Mouse (Mus musculus): Measurements from ENCODE around the gene Irgm2.
A peak's percentile ranks its signal among the peaks of the same experiment; 100 is the strongest.
"Not testable (repeated sequence)": the region's sequence is repeated elsewhere in the genome, so short reads cannot be mapped to it uniquely, and the experiment has no call there.

Irgm2 gene

DNA sequence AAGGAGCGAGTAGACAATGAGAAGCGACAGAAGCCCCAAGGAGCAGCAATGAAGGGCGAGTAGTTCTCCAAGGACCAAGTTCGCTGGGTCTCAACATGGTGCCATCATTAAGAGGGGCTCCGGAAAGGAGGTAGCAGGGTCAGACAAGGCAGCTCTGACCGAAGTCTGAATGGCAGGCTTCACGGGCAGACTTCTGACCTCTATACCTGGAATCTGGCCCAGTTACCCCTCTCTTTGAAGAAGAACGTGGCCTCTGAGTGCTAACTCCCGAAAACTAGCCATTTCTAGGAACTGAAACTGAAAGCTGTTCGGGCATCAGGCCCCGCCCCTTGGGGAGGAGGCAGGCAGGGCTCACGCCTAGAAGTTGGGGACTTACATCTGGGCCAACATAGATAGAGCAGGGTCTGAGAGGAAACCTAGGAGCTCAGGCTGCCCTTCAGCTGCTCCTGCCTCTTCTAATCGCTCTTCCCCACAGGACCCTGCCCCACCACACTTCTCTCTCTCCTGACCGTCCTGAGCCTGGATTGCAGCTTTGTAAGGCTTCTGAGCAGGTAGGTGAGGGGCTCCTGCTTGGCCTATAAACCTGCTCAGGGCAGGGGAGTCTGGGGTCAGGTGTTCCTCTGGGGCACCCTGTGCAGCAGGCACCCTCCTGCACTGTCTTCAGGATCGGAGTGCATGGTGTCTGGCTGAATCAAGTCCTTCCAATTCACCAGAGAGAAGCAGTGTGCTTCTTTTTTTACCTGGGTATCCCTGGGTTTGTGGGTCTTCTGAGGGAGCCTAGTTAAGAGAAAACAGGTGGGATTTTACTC lies at the start of gene Irgm2, which contains the start of gene Igtp:
Gene Irgm2 (plus strand): TSS at position 390 of the 809 bp plus-strand sequence.
Gene Igtp (plus strand): TSS at position 328 of the 809 bp plus-strand sequence.
- DNase-seq, result peak; percentile 67

DNA sequence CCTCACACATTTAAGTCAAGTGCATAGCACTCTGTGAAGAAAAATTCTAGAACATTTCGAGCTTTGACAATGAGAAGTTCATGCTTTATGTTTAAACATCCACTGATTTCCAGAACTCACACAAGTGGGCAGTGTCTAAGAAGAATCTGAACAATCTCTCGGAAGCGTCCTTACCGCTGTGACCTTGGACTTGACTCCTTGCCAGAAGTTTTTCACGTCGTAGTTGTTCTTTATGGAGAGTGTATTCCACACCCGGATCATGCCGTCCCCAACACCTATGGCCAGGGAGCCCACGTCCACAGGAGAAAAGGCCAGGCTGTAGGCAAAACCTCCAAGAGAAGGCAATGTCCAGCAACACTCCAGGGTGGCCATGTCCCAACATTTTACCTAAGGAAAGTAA lies 44.0 kb upstream of the Irgm2 start:
- DNase-seq, result no peak

DNA sequence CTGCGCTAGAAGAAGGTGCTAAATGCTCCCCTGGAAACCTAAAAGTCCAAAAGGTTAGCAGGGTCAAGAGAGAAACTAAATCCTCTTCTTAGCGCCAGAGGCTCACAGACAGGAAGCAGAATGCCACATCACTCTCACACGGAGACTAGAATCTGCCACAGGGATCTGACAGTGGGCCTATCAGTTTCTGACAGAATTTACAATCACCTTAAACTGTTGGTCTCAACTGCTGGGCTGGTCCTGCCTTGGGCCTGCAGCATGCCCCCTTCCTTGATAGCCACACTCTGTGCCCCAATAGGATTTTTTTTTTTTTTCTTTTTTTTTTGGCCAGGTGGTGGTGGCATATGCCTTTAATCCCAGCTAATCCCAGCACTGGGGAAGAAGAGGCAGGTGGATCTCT lies 42.5 kb upstream of the Irgm2 start:
- DNase-seq, result no peak

DNA sequence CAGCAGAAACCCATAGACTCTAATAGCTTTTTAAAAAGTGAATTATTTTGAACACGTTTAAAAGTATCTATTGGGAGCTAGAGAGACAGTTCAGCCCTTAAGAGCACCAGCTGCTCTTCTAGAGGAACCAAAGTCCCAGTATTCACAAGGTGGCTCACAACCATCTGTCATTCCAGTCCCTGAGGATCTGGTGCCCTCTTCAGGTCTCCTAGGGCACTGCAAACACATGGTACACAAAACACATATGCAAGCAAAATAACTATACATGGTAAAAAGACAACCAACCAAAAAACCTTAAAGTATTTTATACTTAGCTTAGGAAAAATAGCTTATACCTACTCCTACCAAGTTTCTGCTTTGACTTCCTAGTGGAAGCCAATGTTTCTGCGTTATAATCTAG lies 34.3 kb upstream of the Irgm2 start:
- DNase-seq, result peak; percentile 28

DNA sequence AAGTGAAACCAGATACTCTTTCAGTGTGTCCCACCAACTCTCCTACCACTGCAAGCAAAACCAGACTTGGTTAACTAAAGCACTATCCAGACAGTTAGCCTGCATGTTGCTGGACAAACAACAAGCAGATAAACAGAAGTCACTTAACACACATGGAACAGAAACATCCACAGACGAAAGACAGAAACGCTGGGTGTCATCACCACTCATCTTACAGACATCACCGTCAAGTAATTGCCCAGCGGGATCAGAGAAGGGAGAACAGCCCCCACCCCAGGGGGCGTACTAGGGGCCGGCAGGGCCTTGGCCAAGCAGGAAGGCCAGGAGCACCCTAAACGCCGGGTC lies 31.6 kb upstream of the Irgm2 start:
- no peak for DNase-seq

DNA sequence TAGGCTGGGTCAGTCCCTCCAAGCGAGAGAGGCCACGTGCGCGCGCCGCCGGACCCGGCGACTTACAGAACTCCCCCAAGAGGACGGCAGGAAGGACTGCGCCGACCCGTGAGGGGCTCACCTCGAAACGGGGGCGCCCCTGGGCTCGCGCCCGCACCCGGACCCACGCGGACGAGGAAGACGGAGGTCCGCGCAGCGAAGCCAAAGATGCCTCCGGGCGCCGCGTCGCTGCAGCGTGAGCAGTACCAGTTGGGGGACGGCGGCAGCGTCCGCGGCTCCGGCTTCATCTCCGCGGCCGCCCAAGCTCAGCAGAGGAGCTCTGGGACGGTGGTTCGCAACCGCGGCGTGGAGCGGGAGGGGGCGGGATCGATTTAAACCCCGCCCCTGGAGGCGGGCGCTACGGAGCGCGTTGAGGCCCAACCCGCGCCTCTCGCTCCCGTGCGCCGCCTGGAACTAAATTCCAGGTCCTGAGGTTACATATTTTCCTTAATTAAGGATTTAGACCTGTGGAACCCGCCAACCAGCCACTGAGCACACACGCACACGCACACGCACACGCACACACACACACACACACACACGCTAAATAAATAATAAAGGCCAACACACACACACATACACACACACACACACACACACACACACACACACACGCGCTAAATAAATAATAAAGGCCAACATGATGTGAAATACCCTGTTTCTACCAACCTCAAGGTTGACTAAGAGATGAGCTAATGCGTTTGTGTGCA lies 31.1 kb upstream of the Irgm2 start, which contains the start of gene Gemin5:
Gene Gemin5 (minus strand): TSS at position 373 of the 749 bp plus-strand sequence.
- DNase-seq, result peak; percentile 89

DNA sequence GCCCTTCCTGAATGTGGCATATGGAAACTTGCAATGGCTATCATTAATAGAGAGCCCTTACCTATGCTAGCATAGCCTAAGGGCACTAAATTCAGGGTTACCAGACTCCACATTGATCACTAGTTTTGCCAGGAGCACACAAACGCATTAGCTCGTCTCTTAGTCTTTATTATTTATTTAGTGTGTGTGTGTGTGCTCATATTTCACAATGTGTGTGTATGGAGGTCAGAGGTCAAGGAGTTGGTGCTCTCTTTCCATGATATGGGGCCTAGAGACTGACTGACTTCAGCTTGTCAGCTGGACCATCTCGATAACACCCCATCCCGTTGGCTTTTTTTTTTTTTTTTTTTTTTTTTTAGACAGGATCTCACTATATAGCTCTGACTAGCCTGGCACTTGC lies 29.8 kb upstream of the Irgm2 start:
- no peak for DNase-seq

DNA sequence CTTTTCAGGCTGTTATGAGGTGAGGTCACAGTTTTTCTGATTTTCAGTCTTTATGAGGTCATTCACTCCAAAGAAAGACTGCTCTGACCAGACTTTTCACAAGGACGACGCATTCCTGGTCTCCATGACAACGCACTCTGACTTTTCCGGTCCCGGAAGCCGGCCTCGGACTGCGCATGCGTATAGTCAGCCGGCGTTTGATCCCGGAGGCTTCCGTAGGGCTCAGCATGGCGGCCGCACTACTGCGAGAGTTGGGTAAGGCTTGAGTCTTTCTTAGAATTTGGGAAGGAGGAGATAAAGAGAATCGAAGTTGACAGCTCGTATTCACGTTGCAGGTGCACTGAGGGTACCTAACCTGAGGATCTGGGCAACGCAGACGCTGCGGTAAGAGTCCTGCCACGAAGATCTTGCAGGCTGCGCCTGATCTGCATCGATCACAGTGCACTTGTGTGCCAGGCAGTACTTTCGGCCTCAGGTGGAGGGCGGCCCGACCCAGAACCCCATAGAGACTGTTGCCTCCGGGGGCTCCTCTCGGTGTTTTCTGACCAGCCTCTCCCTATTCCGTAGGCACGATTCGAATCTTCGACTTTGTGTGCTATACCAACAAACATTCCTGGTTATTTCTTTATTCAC lies 27.8 kb upstream of the Irgm2 start, which contains the start of gene Mrpl22:
Gene Mrpl22 (plus strand): TSS at position 203 of the 633 bp plus-strand sequence.
- peak; percentile 97 for DNase-seq

DNA sequence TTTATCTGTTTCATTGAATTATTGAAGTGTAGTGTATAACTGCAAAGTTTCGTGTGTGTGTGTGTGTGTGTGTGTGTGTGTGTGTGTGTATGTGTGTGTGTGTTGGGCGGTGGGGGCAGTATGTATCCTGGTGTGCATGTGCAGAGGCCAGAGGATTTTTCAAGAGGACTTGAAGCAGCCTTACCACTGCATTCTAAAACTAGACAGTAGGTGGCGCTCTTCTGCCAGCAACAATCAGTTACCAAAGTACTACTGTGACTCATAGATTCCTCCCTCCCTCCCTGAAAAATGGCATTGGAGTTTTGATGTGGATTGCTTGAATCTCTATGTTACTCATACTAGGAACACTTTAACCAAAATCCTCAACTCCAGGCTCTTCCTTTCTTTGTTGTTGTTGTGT lies 19.9 kb upstream of the Irgm2 start:
- DNase-seq, result peak; percentile 91

DNA sequence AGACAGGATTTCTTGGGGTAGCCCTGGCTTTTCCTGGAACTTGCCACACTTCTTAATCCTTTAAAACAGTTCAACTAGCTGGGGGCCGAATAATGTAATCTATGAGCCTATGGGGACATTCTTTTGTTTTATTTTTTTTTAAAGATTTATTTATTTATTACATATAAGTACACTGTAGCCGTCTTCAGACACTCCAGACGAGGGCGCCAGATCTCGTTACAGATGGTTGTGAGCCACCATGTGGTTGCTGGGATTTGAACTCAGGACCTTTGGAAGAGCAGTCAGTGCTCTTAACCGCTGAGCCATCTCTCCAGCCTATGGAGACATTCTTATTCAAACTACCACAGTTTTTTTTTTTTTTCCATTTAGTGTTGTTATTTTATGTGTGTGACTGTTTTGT lies 19.4 kb upstream of the Irgm2 start:
- not testable (repeated sequence) for DNase-seq

DNA sequence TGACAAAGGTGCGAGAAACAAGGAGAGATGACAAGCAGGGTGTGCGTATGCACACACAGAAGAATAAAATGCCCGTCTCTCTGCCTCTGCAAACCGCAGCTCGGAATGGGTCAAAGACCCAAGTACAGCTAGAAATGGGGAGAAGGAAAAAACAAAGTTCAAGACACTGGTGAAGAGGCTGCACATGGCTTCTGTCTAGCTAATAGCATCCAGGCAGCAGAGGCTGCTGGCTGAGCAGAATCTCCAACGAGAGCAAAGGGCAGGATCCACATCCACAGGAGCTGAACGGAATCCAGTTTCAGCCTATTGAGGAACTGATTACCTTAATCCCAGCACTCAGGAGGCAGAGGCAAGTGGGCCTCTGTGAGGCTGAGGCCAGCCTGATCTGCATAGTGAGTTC lies 18.7 kb upstream of the Irgm2 start:
- DNase-seq, result no peak

DNA sequence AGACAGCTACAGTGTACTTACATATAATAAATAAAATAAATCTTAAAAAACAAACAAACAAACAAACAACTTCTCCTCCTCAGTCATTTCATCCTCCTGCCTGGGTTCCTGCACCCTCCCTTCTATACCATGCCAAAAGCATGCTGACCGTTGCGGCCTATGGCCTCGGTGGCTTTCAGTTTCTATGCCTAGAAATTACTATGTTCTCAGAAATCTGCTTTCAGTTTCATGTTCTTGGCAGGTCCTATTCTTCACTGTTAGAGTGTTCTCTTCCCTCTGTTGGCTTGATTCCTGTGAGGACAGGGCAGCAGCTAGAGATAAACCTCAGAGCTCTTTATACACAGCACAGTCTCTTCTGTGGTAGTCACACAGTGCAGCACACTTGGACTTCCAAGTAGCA lies 15.8 kb upstream of the Irgm2 start:
- DNase-seq, result no peak

DNA sequence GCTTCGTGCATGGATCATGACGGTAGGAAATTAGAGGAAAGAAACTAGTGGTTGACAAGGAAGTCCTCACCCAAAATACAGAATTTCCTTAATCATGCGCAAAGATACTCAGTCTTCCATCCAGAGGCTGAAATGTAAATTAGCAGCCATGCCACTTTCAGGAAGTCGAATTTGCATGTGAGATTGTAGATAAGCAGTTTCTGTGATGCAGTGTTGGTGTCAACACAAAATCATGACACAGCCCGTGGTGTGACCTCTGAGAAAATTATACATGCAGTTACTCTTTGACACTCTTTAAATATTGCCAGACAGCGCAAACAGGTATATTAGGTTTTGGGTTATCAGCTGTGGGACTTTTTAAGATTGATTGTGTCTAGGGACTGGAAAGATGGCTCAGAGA lies 9.7 kb upstream of the Irgm2 start:
- no peak for DNase-seq

DNA sequence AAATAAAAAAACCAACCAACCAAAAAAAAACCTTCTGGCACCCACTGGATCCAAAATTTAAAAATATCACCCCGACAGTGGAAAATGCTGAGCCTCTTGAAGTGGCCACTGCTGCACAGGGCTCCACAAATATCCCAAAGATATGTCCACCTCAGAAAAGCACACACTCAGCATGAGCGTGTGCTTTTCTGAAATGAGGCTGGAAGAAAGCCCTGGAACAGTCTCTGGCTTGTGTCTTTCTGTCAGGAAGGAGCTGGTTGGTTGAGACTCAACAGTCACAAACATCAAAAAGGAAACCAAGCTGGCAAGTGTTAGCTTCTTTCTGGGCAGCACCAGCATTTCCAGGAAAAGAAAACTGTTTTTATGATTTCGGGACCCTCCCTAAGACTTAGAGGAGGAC lies 6.1 kb upstream of the Irgm2 start:
- no peak for DNase-seq

DNA sequence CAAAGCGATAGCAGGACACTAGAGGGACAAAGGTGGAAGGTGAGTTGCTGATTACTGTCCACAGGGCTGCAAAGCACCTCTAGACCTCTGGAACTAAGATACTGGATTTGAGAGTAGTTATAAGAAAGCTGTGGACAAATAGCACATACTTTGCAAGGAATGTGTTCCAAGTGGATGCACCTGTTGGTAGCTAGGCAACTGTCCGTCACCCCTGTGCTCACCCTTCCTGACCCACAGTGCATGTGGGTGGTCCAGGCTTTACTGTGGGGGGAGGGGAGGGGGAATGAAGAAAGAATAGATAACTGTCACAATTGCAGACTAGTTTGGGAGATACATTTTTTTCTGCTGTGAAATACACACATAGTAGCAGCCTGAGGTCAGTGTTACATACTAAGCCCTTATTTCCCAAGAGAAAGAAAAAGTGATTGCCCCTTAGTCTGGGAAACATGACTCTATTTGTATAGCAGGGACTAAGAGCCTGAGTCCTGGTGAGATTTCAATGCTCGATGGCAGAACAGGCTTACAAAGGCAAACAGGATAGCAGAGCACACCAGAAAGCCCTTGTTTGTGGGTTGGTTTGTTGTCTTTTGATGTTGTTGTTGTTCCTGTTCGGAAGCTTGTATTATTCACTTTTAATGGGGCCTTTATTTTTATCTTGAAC lies 5.4 kb upstream of the Irgm2 start:
- peak; percentile 37 for DNase-seq

DNA sequence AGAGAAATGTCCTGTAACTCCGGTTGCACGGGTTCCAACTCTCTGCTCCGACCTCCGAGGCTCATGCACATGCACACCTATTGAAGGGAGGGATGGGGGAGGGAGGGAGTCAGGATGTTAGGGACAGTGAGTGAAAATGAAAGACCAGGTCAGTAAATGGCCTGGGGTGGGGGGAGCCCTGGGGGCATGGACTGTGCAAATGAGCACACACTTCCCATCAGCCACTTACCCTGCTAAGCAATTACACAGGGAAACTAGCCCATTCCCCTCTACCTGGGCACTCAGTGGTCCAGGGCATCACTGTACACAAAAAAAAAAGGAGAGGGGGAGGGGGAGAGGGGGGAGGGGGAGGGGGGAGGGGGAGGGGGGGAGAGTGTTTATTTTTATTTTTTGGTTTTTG lies 755 bp upstream of the Irgm2 start:
- DNase-seq, result no peak

DNA sequence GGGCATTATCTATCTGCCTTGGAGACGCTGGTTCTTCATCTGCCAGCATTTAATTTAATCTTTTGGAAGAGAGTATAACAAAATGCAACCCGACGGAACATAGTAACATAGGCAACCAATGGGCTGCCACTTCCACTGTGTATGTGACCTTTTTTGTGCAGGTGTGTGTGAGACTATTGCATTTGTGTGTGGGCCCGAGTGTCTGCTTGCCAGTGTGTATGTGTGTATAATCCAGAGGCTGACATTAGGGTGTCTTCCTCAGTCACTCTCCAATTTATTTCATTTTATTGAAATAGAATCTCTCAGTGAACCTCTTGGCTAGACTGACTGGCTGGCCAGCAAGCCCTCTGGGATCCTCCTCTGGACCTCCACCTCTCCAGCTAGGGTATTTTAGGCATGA lies 808 bp downstream of the Irgm2 start:
- DNase-seq, result no peak

DNA sequence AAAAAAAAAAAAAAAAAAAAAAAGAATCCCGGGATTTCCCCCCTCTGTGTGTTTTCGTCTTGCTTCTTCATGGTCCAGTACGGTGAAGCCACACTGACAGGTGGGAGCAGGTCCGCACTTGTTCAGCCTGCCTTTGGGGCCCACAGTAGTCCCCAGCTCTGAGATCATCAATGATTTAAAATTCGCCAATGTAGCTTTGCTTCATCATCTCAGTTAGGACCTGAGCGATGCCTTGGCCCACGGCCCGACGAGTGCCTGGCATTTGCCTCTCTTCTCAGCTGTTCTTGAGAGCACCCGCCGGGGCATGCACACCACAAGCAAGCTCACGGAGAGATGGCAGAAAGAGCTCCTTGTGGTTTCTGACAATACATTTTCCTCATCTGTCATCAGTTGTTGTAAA lies 1.6 kb downstream of the Irgm2 start:
- DNase-seq, result no peak

DNA sequence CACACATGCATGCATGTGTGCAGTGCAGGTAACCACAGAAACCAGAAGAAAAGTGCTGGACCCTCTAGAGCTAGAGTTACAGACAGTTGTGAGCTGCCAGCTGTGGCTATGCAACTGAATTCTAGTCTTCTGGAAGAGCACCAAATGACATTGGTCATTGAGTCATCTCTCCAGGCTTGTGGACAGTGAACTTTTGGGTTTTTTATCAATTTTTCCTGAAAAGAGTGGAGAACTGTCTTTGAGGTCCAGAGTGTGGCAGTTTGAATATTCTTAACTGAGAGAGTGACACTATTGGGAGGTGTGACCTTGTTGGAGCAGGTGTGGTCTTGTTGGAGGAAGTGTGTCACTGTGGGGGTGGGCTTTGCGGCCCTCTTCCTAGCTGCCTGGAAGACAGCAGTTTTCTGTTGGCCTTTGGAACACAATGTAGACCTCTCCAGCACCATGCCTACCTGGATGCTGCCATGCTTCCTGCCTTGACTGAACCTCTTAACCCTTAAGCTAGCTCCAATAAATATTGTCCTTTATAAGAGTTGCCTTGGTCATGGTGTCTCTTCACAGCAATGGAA lies 11.0 kb downstream of the Irgm2 start:
- DNase-seq, result no peak

DNA sequence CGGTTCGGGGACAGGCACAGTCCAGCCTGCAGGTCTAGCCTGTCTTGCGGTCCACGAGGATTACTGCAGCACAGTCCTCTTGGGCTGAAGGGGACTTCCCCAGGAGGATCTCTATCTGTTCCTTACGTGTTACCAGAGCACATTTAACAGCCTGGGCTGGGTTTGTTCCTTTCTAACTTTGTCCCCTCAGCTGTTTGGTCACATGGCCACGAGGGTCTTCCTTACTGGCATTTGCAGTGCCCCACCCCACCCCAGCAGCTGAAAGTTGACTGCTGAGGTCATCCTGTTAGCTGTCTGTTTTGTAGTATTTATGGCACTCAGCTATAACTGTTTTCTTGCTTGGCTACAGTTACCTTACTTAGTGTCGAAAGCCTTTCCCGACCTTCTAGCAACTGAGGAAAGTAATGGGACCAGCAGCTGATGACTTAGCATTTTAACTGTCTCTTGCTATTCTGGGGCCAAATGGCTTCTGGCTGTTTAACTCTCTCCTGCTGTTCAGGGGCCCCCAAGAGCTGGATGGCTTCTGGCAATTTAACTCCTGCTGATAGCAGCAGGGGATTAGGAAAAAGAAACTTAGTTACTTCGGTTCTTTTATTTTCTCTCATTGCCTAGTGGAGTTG lies 11.8 kb downstream of the Irgm2 start:
- no peak for DNase-seq

DNA sequence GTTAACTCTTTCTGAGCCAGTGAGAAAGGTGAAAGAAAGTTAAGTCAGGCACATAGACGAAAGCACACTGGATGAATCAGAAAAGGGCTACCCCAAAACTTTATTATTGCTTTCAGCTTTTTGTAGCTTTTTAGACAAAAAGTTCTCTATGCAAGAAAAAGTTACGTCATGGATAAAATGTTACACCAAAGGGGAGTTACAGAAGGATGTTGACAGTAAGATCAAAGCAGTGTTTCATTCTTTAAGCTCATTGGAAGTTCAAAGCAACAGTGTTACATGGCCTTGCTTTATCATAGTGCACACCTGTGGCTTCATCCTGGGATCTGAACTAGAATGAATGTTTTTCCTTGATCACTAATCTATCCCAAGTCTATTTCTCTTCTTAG lies 12.3 kb downstream of the Irgm2 start:
- no peak for DNase-seq

DNA sequence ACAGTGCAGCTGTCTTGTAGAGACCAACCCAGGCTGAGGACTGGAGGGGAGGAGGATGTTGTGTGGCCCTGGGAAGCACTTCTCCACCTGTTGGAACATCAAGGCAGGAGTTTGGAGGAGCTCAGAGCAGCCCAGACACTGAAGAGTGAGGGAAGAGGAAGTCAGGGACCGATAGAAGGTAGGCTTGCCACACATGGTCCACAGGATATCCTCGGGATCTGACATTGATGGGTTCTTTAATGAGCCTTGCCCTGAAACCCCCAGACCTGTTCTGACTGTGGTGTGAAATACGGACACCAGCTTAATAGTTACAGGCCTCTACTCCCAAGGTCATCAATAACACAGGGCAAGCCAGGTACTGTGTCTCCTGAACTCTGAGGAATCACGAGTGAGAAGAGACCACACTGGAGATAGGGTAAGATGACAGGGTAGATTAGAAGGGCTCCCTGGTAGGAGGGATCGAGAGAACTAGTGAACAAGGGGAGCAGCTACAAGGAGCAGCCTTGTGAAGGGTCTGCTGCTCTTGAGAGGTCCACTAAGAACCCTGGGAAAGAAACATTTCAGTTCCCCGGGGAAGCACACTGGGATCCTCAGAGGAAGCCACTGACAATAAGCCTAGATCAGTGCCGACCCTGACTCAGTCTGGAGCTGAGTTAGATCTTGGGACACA lies 14.4 kb downstream of the Irgm2 start:
- no peak for DNase-seq
